Mouse (Mus musculus): ENCODE measurements around the gene Pot1b. TPM values are rescaled to one million over a fixed set of nuclear protein-coding genes. Genes with fewer than 3 reads are reported as not detected.

Gene Pot1b
- polyA plus RNA-seq, 1 experiment from 2014 or later = 10.3 TPM

Other genes starting within 250 kb of the Pot1b start
- gene Vmn2r118, start 87.4 kb downstream of the Pot1b start, polyA plus RNA-seq (2016; fragmentation: Nextera tagmentation; extraction: Ambion mirVana) = not detected in 2 replicates
- gene Adgre4, start 37.4 kb upstream of the Pot1b start, polyA plus RNA-seq (2016; fragmentation: Nextera tagmentation; extraction: Ambion mirVana) = 0.10 and 0.14 TPM in 2 replicates
- gene Zfp119a, start 166.3 kb upstream of the Pot1b start, polyA plus RNA-seq (2016; fragmentation: Nextera tagmentation; extraction: Ambion mirVana) = 8.5 and 10.3 TPM in 2 replicates
- gene Zfp959, start 179.5 kb upstream of the Pot1b start, polyA plus RNA-seq (2016; fragmentation: Nextera tagmentation; extraction: Ambion mirVana) = 12.9 and 14.8 TPM in 2 replicates
- gene Zfp119b, start 236.9 kb upstream of the Pot1b start, polyA plus RNA-seq (2016; fragmentation: Nextera tagmentation; extraction: Ambion mirVana) = 5.4 and 5.8 TPM in 2 replicates
- gene Ebi3, start 240.0 kb upstream of the Pot1b start, polyA plus RNA-seq (2016; fragmentation: Nextera tagmentation; extraction: Ambion mirVana) = 2.1 and 2.3 TPM in 2 replicates
- gene Yju2, start 246.5 kb upstream of the Pot1b start, polyA plus RNA-seq (2016; fragmentation: Nextera tagmentation; extraction: Ambion mirVana) = 31.0 and 34.0 TPM in 2 replicates

Measured in midbrain, embryonic 10.5 days (tissue).